Mouse (Mus musculus) mouse embryonic stem cell (cell line): ENCODE data around the gene Hnrnpu.

Experiments used
- in situ Hi-C, 2 experiments: fragments of 300-500 bp; cut with MboI; formaldehyde crosslinking; loops; 1 replicate in 1 of 2; 3 replicates in 1 of 2; pipeline ENCODE4 v1.14.3; 2019 to 2020; ENCODE audit warnings: low sequenced_read_pairs in 2 of 2, low pct_unique_long_range_greater_than_20kb in 1 of 2, mixed read lengths in 1 of 2; ENCODE audit not compliant: unreplicated experiment in 1 of 2

Gene Hnrnpu

DNA sequence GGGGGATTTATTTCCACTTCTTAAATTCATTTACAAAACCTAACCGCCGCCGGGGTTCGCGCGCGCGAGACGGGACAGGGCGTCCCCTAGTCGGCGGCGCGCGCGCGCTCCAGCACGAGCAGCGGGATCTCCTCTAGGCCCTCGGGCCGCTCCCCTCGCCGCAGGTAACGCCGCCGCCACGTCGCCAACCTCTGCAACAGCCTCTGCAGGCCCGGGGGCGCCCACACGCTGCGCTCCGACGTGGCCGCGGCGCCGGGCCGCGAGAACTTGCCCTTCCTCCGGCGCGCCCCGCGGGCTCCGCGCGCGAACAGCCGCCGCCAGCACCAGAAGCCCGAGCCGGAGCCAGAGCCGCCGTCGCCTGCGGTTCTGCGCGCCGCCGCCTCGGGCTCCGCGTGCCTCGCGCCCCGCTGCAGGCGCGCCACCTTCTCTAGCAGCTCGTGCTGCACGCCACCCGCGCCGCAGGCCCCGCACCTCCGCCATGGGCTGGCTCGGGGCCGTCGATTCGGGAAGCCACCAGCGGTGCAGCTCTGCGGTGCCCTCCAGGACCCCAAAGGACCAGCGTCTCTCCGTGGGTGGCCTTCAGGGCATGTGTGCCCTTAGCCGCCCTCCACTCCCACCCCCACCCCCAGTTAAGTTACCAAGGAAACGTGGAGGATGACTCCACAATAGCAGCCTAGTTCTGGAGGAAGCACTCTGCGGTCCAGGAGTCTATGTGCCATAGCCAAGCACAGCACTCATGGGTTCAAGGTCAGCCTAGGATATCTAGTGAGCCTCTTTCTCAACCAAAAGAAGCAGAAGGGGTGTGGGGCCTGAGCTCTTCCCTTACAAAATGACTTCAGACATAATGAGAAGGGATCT lies 61.3 kb downstream of the Hnrnpu start:
- in situ Hi-C loops, result no loop called here

- in situ Hi-C loops, result no loop called here
Measured at GRCm38 (mm10) chr1:178275738-178276053, 61.9 kb downstream of the Hnrnpu start.

DNA sequence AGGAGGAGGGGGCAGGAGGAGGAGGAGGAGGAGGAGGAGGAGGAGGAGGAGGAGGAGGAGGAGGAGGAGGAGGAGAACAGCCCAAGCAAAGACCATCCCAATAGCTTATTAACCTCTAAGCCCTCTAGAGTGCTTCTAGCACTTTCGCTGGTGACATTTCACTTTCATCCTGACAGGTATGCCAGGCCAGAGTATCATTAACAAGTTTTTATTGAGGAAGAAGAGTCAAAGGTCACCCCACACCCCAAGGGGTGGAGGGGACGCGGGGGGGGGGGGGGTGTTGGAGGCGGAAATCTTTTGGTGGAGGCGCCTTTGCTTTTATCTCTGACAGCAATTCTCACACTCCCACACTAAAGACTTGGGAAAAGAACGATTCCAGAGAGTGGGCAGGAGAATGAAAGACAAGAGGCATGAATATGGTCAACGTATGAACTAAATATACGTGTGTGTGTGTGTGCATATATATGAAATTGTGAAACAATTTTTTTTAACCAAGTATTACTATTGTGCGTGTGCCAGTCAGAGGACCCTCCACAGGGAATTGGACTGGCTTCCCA lies 62.3 kb downstream of the Hnrnpu start:
- in situ Hi-C loops, result no loop called here
